Mouse (Mus musculus) stomach, embryonic 14.5 days (tissue): ENCODE data around the gene Cdk2. TPM values are rescaled to one million over a fixed set of nuclear protein-coding genes. Genes with fewer than 3 reads are reported as not detected.
"Not testable (repeated sequence)": the region's sequence is repeated elsewhere in the genome, so short reads cannot be mapped to it uniquely, and the experiment has no call there.

Experiments used
- ATAC-seq: fragments of 200-750 bp; cut with Nextera tagmentation; 2 replicates; pipeline ENCODE4 v1.8.0; 2017; ENCODE audit warnings: low read depth, moderate TSS enrichment; ENCODE audit not compliant: insufficient number of reproducible peaks, insufficient read depth, low FRiP score
- H3K27ac ChIP-seq: fragments of 300-500 bp; sonication (generic); 2 replicates; pipeline ENCODE4 v1.5.1; 2014; ENCODE audit warnings: mild to moderate bottlenecking, low read length, moderate library complexity, mixed read lengths
- H3K27me3 ChIP-seq: fragments of 300-500 bp; sonication (generic); 2 replicates; pipeline ENCODE4 v1.6.1; 2014; ENCODE audit warnings: low read length, control low read depth, mixed read lengths; ENCODE audit not compliant: control insufficient read depth, insufficient read depth
- H3K36me3 ChIP-seq: fragments of 300-500 bp; sonication (generic); 2 replicates; pipeline ENCODE4 v1.6.1; 2014; ENCODE audit warnings: mild to moderate bottlenecking, control low read depth, low read length, moderate library complexity, mixed read lengths; ENCODE audit not compliant: control insufficient read depth, insufficient read depth
- H3K4me1 ChIP-seq: fragments of 300-500 bp; sonication (generic); 2 replicates; pipeline ENCODE4 v1.6.1; 2014; ENCODE audit warnings: low read length, control low read depth, mixed read lengths; ENCODE audit not compliant: control insufficient read depth, insufficient read depth
- H3K4me2 ChIP-seq: fragments of 300-500 bp; sonication (generic); replicated peaks from 2 replicates; pipeline ENCODE4 v1.6.1; 2014; ENCODE audit warnings: low read depth, low read length, control low read depth
- H3K4me3 ChIP-seq: fragments of 300-500 bp; sonication (generic); 2 replicates; pipeline ENCODE4 v1.5.1; 2014; ENCODE audit warnings: low read depth, low read length, control low read depth
- H3K9ac ChIP-seq: fragments of 300-500 bp; sonication (generic); replicated peaks from 2 replicates; pipeline ENCODE4 v1.6.1; 2014; ENCODE audit warnings: low read depth, mild to moderate bottlenecking, control low read depth, low read length, moderate library complexity, mixed read lengths
- H3K9me3 ChIP-seq: fragments of 300-500 bp; sonication (generic); 2 replicates; pipeline ENCODE4 v1.6.1; 2016; ENCODE audit warnings: low read depth, low read length, control low read depth; ENCODE audit not compliant: control insufficient read depth
- WGBS: fragments of 180-500 bp; shearing (Covaris S2); extraction: QIAGEN DNeasy Blood & Tissue Kit; methylation state at CpG from one replicate; pipeline ENCODE4 v1.1.7; 2014; 5-methylcytosine and 5-hydroxymethylcytosine counted together
- polyA plus RNA-seq: library from polyadenylated mRNA; unstranded; fragments of >200 nt; fragmentation: Nextera tagmentation; extraction: Ambion mirVana; gene quantifications from 2 replicates; pipeline ENCODE4 v1.2.1, GENCODE M21; 2014

The Cdk2 gene
- polyA plus RNA-seq, 1 experiment from 2014 or later: 90.3 TPM

DNA sequence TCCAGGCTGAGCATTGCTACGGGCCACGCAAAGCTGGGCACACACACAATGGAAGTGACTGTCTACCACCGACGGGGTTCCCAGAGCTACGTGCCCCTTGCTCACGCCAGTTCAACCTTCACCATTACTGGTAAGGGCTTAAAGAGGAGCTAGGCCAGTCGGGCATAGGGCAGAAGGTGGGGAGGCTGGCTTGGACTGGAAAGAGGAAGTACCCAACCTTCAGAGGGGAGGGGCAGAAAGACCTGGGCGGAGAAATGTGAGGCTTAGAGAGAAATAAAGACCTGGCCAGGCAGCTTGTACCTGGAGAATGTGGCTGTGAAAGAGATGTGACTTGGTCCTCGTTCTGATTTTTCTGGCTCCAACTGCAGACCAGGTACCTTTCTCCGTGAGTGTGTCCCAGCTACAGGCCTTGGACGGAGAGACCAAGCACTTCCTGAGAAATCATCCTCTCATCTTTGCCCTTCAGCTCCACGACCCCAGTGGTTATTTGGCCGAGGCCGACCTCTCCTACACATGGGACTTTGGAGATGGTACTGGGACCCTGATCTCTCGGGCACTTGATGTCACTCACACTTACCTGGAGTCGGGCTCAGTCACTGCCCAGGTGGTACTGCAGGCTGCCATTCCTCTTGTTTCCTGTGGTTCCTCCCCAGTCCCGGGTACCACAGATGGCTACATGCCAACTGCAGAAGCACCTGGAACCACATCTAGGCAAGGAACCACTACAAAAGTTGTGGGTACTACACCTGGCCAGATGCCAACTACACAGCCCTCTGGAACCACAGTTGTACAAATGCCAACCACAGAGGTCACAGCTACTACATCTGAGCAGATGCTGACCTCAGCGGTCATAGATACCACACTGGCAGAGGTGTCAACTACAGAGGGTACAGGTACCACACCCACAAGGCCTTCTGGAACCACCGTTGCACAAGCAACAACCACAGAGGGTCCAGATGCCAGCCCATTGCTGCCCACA lies 11.0 kb upstream of the Cdk2 start:
- no peak for ATAC-seq
- no peak overlapping the region for H3K9ac ChIP-seq
- H3K9me3 ChIP-seq: no peaks in the 10 kb centered on the region
- H3K4me3 ChIP-seq: no peak overlapping the region
- H3K27me3 ChIP-seq: no peaks in the 10 kb centered on the region
- H3K4me1 ChIP-seq: no peaks in the 10 kb centered on the region
- H3K36me3 ChIP-seq: no peaks in the 10 kb centered on the region
- H3K27ac ChIP-seq: no peak overlapping the region
- no peak overlapping the region for H3K4me2 ChIP-seq
- 87% methylated on average over 19 of the region's 19 CpGs for WGBS

DNA sequence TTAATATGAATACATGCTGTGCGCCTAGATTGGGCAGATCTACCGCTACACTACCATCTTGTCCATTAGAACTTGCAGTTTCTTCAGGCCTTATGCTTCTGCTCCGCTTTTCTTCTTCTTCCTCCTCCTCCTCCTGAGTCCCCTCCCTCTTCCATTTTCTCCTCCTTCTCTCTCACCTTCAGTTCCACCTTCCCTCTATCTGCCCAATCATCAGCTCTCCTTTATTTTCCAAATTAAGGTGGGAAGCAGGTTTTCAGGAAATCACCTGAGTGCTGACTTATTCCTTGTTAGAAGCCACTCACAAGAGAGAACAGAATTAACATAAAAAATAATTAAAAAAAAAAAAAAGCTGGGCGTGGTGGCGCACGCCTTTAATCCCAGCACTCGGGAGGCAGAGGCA lies 6.5 kb upstream of the Cdk2 start:
- H3K36me3 ChIP-seq, H3K4me3 ChIP-seq, H3K27me3 ChIP-seq, H3K4me1 ChIP-seq, H3K27ac ChIP-seq, H3K9me3 ChIP-seq, ATAC-seq, H3K9ac ChIP-seq, H3K4me2 ChIP-seq: not testable (repeated sequence)
- WGBS: 93% methylated on average over 7 of the region's 7 CpGs

DNA sequence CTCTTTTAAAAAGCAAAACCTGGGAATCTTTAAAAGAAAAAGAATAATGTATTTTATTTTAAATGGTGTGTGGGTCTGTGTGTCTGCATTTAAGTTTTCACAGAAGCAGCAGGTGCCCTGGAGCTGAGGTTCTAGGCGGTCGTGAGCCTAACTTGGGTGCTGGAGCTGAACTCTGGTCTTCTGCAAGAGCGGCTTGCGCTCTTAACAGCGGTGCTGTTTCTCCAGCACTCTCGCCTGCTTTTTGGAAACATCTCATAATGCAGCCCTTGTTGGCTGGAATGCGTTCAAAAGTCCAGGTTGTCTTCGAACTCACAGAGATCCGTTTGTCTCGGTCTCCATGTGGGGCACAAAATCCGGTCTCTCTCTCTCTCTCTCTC lies 474 bp upstream of the Cdk2 start:
- H3K27ac ChIP-seq: peak overlapping the region; percentile 34; the same call in 1 of the 2 replicates
- H3K4me1 ChIP-seq: peaks cover 12% of the 10 kb centered on the region; the same call in 1 of the 2 replicates
- H3K36me3 ChIP-seq: peaks cover 22% of the 10 kb centered on the region
- peak overlapping the region; percentile 63 for H3K4me2 ChIP-seq
- WGBS: 8% methylated on average over 11 of the region's 11 CpGs
- no peak; the same call in 1 of the 2 replicates for ATAC-seq
- no peaks in the 10 kb centered on the region for H3K9me3 ChIP-seq
- peak overlapping the region; percentile 64 for H3K4me3 ChIP-seq
- no peaks in the 10 kb centered on the region for H3K27me3 ChIP-seq
- H3K9ac ChIP-seq: peak overlapping the region; percentile 7

DNA sequence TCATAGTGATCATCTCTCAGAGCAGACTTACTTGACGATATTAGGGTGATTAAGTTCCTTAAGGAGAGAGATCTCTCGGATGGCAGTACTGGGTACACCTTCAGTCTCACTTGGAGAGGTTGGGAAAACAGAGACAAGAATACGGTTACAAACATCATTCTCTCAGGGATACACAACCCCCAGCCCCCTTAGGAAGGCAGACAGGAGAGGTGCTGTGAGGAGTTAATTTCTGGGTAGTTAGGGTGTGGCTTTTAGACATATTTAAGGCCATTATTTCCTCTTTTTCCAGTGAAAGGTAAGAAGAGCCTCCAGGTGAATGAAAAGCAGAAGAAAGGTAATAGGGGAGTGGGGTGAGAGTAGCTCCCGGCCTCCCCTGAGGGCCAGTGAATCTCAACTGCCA lies 936 bp downstream of the Cdk2 start, which contains the start of gene Pmel:
TSS of gene Pmel (plus strand) at position 301 of the 400 bp plus-strand sequence.
- peaks cover 32% of the 10 kb centered on the region for H3K36me3 ChIP-seq
- 12% methylated on average over 4 of the region's 4 CpGs for WGBS

DNA sequence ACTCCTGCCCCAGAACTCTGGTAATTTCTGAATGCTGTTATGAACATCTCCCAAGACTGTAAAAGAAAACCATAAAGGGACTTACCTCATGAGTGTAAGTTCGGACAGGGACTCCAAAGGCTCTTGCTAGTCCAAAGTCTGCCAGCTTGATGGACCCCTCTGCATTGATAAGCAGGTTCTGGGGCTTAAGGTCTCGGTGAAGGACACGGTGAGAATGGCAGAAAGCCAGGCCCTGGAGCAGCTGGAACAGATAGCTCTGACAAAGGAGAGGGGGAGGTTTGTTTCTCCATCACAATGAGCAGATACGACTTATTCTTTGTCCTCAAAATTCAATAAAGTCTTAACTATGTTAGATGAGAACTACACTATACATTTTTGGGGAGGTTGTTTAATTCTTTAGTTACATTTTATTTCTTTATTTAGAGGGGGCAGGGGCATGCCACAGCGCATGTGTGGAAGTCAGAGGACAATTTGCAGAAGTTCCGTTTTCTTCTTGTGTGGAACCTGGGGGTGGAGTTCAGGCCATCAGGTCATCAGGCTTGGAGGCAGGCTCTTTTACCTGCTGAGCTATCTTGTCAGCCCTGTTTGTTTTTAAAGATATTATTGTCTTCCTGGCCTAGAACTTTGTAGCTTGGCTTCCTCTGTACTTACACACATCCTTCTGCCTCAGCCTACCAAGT lies 2.4 kb downstream of the Cdk2 start:
- peaks cover 12% of the 10 kb centered on the region; the same call in 1 of the 2 replicates for H3K4me1 ChIP-seq
- no peak overlapping the region for H3K4me2 ChIP-seq
- H3K27me3 ChIP-seq: no peaks in the 10 kb centered on the region
- H3K9ac ChIP-seq: no peak overlapping the region
- no peak for ATAC-seq
- peaks cover 40% of the 10 kb centered on the region for H3K36me3 ChIP-seq
- H3K9me3 ChIP-seq: no peaks in the 10 kb centered on the region
- no peak overlapping the region for H3K27ac ChIP-seq
- no peak overlapping the region for H3K4me3 ChIP-seq
- WGBS: 72% methylated on average over 6 of the region's 6 CpGs

More for the DNA sequence above, 936 bp downstream of the Cdk2 start, which contains the start of gene Pmel:
- Histone ChIP-seq H3K9me3 (no peaks in the 10 kb centered on the region), H3K27me3 (no peaks in the 10 kb centered on the region), H3K4me3 (peak within 1 kb of the TSS; percentile 64), H3K4me2 (peak within 1 kb of the TSS; percentile 63), H3K9ac (peak within 1 kb of the TSS; percentile 70), H3K27ac (peak within 1 kb of the TSS; percentile 92), H3K4me1 (peaks cover 12% of the 10 kb centered on the region; the same call in 1 of the 2 replicates)
- ATAC-seq: no peak

DNA sequence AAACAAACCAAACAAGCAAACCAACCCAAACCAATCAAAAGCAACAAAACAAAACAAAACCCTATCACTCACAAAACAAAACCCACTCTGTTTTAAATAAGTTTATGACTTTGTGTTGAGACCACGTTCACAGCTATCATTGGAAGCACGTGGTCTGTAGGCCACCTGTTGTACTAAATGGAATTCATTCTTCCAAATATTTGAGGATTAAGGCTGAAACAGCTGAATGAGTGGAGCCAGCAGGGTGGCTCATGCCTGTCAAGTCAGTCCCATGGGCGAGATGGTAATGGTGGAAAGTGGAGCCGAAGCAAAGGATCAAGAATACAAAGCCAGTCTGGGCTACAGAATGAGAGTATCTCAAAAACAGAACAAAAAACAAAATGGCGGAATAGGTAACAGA lies 4.1 kb downstream of the Cdk2 start:
- Histone ChIP-seq H3K9ac (no peak overlapping the region), H3K9me3 (no peaks in the 10 kb centered on the region), H3K4me3 (no peak overlapping the region), H3K4me2 (no peak overlapping the region), H3K27ac (no peak overlapping the region), H3K36me3 (peaks cover 40% of the 10 kb centered on the region), H3K4me1 (peaks cover 12% of the 10 kb centered on the region; the same call in 1 of the 2 replicates), H3K27me3 (no peaks in the 10 kb centered on the region)
- 83% methylated on average over 5 of the region's 5 CpGs for WGBS
- ATAC-seq: no peak

DNA sequence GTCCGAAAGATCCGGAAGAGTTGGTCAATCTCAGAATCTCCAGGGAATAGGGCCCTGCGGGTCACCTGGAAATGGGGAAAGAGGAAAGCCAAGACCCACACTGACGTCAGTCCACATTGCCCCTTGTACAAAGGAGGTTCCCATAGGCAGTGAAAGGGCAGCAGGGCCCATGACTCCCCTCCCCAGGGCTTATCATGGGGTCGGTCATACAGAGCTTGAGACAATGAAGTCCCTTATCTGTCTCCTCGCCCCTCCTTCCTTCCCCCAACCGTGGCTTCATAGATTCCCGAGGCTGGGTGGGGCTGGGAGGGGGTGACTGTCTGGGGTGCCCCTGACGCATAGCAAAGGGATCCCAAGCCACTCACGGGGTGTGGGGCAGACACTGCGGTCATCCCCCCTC lies 5.2 kb downstream of the Cdk2 start:
- Histone ChIP-seq H3K27me3 (no peaks in the 10 kb centered on the region), H3K36me3 (peaks cover 40% of the 10 kb centered on the region), H3K9ac (no peak overlapping the region), H3K4me1 (peaks cover 12% of the 10 kb centered on the region; the same call in 1 of the 2 replicates), H3K27ac (no peak overlapping the region), H3K9me3 (no peaks in the 10 kb centered on the region), H3K4me3 (no peak overlapping the region), H3K4me2 (no peak overlapping the region)
- WGBS: 73% methylated on average over 11 of the region's 11 CpGs
- no peak for ATAC-seq

DNA sequence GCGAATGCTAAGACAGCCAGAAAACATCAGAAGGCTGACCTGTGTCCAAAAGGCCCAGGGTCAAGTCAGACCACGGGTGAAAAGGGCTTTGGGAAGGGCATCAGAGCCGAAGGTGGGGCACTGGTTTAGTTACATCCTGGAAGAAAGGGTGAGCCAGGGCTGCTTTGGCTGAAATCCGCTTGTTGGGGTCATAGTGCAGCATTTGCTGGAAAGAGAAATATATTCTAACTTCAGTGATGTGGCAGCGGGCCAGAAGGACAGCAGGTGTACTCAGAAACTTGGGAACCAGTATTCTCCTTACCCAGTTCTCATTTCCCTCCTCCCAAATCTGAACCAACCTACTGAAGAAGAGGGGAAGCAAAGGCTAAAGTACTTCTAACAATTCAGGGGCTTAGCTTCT lies 5.8 kb downstream of the Cdk2 start:
- Histone ChIP-seq H3K9ac (no peak overlapping the region), H3K4me2 (no peak overlapping the region), H3K4me1 (peaks cover 13% of the 10 kb centered on the region; the same call in 1 of the 2 replicates), H3K9me3 (no peaks in the 10 kb centered on the region), H3K4me3 (no peak overlapping the region), H3K27me3 (no peaks in the 10 kb centered on the region), H3K27ac (no peak overlapping the region), H3K36me3 (peaks cover 40% of the 10 kb centered on the region)
- 81% methylated on average over 5 of the region's 5 CpGs for WGBS
- no peak for ATAC-seq
